Mouse (Mus musculus) heart, adult 2 months (tissue): ENCODE data around the gene Egr4. TPM values are rescaled to one million over a fixed set of nuclear protein-coding genes. Genes with fewer than 3 reads are reported as not detected.

Source experiments
- DNase-seq, 2 experiments: peaks; one replicate each; pipeline ENCODE4 v3.0.0; 2021
- H3K27ac ChIP-seq: fragments of 200-600 bp; 2 replicates; pipeline ENCODE4 v1.8.1; 2022
- H3K27me3 ChIP-seq: fragments of 200-500 bp; 2 replicates; pipeline ENCODE4 v1.6.1; 2012; ENCODE audit warnings: mild to moderate bottlenecking, low read length, inconsistent platforms, mixed read lengths; ENCODE audit not compliant: control insufficient read depth, insufficient read depth
- H3K36me3 ChIP-seq: fragments of 200-500 bp; 2 replicates; pipeline ENCODE4 v1.6.1; 2012; ENCODE audit warnings: low read length, inconsistent platforms; ENCODE audit not compliant: control insufficient read depth, insufficient read depth
- H3K4me1 ChIP-seq: fragments of 200-500 bp; 2 replicates; pipeline ENCODE4 v1.6.1; 2011; ENCODE audit warnings: low read length; ENCODE audit not compliant: control insufficient read depth, insufficient read depth
- H3K4me3 ChIP-seq: fragments of 200-600 bp; 2 replicates; pipeline ENCODE4 v1.8.1; 2022
- H3K79me2 ChIP-seq: fragments of 200-500 bp; replicated peaks from 2 replicates; pipeline ENCODE4 v1.6.1; 2012; ENCODE audit warnings: mild to moderate bottlenecking, inconsistent platforms, low read length, moderate library complexity, mixed read lengths; ENCODE audit not compliant: control insufficient read depth, insufficient read depth
- H3K9ac ChIP-seq: fragments of 200-500 bp; 2 replicates; pipeline ENCODE4 v1.6.1; 2012; ENCODE audit warnings: low read depth, mild to moderate bottlenecking, control low read depth, inconsistent platforms, low read length, mixed read lengths
- CTCF ChIP-seq: fragments of 200-600 bp; IDR thresholded peaks from 2 replicates; pipeline ENCODE4 v1.8.1; 2022; ENCODE audit warnings: antibody characterized with exemption, mild to moderate bottlenecking, moderate library complexity
- EP300 ChIP-seq: fragments of 200-500 bp; IDR thresholded peaks from 2 replicates; pipeline ENCODE4 v1.6.1; 2011; ENCODE audit warnings: low read depth, low read length, control low read depth; ENCODE audit not compliant: insufficient read depth
- intact Hi-C: fragments of 180-260 bp; cut with DNase I; formaldehyde crosslinking; loops from one replicate; pipeline ENCODE4 v1.15.1; 2025
- polyA plus RNA-seq: library from polyadenylated mRNA; depleted of rRNA; stranded (reverse); fragments of >200 nt; gene quantifications from 2 replicates; pipeline ENCODE4 v1.2.3, GENCODE M21; 2012; rRNA removed
- total RNA-seq, 2 experiments: library from RNA; stranded (reverse); gene quantifications; 2 replicates each; pipeline ENCODE4 v1.2.3; 2021

Egr4 gene
- total and polyA plus RNA-seq, 3 experiments = not detected

DNA sequence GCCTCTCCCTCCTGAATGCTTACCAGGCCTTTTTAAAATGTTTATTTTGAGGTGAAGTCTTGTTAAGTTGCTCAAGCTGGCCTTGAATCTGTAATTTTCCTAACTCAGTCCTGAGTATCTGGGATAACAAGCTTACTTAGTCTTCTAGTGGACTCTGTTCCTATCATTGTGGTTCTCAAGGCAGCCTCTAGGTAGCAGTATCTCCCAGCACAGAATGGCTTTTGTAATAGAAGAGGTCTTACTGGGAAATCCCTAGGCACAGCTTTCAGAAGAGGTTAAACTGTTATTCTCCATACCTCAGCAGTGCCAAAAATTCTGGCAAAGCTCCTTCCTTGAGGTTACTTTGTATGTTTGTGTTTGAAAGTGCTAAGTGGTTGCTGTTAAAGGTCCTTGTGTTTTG is 48.0 kb downstream of the Egr4 start:
- Histone ChIP-seq H3K79me2 (no peaks in the 10 kb centered on the region), H3K27me3 (no peaks in the 10 kb centered on the region), H3K27ac (no peak overlapping the region), H3K4me1 (no peaks in the 10 kb centered on the region), H3K4me3 (no peak overlapping the region), H3K36me3 (no peaks in the 10 kb centered on the region), H3K9ac (no peak overlapping the region)
- no peak for DNase-seq
- intact Hi-C loops = no loop called here
- TF ChIP-seq EP300 = no peak
- TF ChIP-seq CTCF = peak; percentile 49

Other genes with a start within 250 kb of the Egr4 start
- gene Sfxn5, start 180.2 kb downstream of the Egr4 start, total RNA-seq = 1 to 10 TPM; 4.2 to 5.3 TPM
- gene Sfxn5, start 180.2 kb downstream of the Egr4 start, polyA plus RNA-seq = 4.9 and 5.9 TPM in 2 replicates
- gene Rab11fip5, start 139.0 kb downstream of the Egr4 start, total RNA-seq = 10 to 100 TPM; 59.3 to 73.9 TPM
- gene Rab11fip5, start 139.0 kb downstream of the Egr4 start, polyA plus RNA-seq = 41.6 and 55.0 TPM in 2 replicates
- gene Noto, start 89.7 kb downstream of the Egr4 start, total RNA-seq = not detected
- not detected in 2 replicates for gene Noto, start 89.7 kb downstream of the Egr4 start, polyA plus RNA-seq
- 10 to 100 TPM in 1 of 2 experiments, 1 to 10 TPM in 1; 8.1 to 13.6 TPM for gene Smyd5, start 81.6 kb downstream of the Egr4 start, total RNA-seq
- gene Smyd5, start 81.6 kb downstream of the Egr4 start, polyA plus RNA-seq = 13.1 and 13.9 TPM in 2 replicates
- gene Cct7, start 62.1 kb downstream of the Egr4 start, total RNA-seq = 100 to 1,000 TPM; 144 to 159 TPM
- gene Cct7, start 62.1 kb downstream of the Egr4 start, polyA plus RNA-seq = 83.7 and 133 TPM in 2 replicates
- 10 to 100 TPM in 1 of 2 experiments, 1 to 10 TPM in 1; 8.9 to 11.0 TPM for gene Pradc1, start 61.6 kb downstream of the Egr4 start, total RNA-seq
- gene Pradc1, start 61.6 kb downstream of the Egr4 start, polyA plus RNA-seq = 22.4 and 22.7 TPM in 2 replicates
- under 1 TPM in 1 of 2 experiments, not detected in 1; 0.02 TPM for gene Fbxo41, start 10.6 kb downstream of the Egr4 start, total RNA-seq
- gene Fbxo41, start 10.6 kb downstream of the Egr4 start, polyA plus RNA-seq = 0.02 and 0.03 TPM in 2 replicates
- 1 to 10 TPM; 1.8 to 2.0 TPM for gene Alms1, start 73.9 kb upstream of the Egr4 start, total RNA-seq
- 0.51 and 0.64 TPM in 2 replicates for gene Alms1, start 73.9 kb upstream of the Egr4 start, polyA plus RNA-seq
- gene Nat8f7, start 199.6 kb upstream of the Egr4 start, total RNA-seq = under 1 TPM in 1 of 2 experiments, not detected in 1; 0.13 TPM
- gene Nat8f7, start 199.6 kb upstream of the Egr4 start, polyA plus RNA-seq = 0.47 and 0.62 TPM in 2 replicates